Mouse (Mus musculus) thymus, adult 2 months (tissue): ENCODE measurements around the gene Gh.

ENCODE experiments used
- CTCF ChIP-seq: fragments of 200-500 bp; IDR thresholded peaks from 2 replicates; pipeline ENCODE4 v1.5.1; 2012; ENCODE audit warnings: mild to moderate bottlenecking, control low read depth, low read length, moderate library complexity, borderline replicate concordance; ENCODE audit not compliant: control insufficient read depth, poor library complexity, insufficient read depth; ENCODE audit errors: extremely low read depth
- POLR2A ChIP-seq: fragments of 200-500 bp; IDR thresholded peaks from 2 replicates; pipeline ENCODE4 v1.6.1; 2012; ENCODE audit warnings: mild to moderate bottlenecking, low read length, control low read depth, moderate library complexity; ENCODE audit not compliant: control insufficient read depth, poor library complexity, insufficient read depth; ENCODE audit errors: extremely low read depth

DNA sequence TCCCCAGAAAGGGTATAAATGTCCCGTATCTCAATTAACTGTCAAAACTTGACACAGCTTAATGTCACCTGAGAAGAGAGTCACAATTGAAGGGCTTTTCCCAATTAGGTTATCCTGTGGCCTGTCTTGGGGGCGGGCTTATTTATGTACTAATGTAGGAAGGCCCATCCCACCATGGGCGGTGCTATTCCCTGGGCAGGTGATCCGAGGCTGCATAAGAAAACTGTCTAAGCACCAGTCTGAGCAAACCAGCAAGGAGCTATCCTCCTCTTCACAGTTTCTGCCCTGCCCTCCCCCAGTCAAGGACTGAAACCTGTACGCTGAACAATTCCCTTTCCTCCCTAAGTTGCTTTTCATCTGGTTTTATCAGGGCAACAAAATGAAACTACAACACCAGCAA lies 11.3 kb downstream of the Gh start:
- no peak for TF ChIP-seq CTCF
- no peak for TF ChIP-seq POLR2A
